Mouse (Mus musculus): ENCODE results near the gene Lrrc8d. TPM values are rescaled to one million over a fixed set of nuclear protein-coding genes. Genes with fewer than 3 reads are reported as not detected.

Lrrc8d gene
- polyA plus RNA-seq, 1 experiment from 2014 or later, result 20.5 TPM

DNA sequence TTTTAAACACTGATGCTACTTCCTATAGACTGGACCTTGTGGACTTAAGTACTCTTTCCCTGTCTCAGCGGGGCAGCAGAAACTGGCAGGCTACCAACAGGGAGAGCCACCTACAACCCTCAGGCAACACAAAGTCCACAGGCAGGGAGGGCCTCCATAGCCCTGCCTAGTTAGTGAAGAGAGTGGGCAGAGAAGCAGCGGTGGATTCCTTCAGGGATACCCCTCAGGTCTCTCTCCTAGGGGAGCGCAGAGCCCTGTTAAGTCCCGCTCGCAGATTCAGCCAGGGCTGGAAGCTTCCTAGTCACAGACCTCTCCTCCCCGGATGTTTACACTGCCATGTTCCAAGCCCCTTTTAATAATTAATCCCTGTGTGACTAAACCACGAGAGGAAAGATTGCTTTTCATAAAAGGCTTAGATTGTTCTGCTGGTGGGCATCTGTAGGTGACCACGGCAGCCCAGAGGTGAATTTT, 92.6 kb downstream of the Lrrc8d start:
- DNase-seq (ENCODE audit: low spot score) (peak; percentile 72), ATAC-seq (peak; percentile 77)
- peak overlapping the region; percentile 74 for H3K27ac ChIP-seq (ENCODE audit: low read length)
- peak overlapping the region; percentile 37 for H3K4me2 ChIP-seq (replicated peaks; ENCODE audit: low read depth, low read length)
- H3K27me3 ChIP-seq (replicated peaks; ENCODE audit: insufficient read depth, low read length), result no peaks in the 10 kb centered on the region
- H3K36me3 ChIP-seq (ENCODE audit: insufficient read depth, low read length), result no peaks in the 10 kb centered on the region
- H3K9me3 ChIP-seq (ENCODE audit: low read length), result no peaks in the 10 kb centered on the region
- no peak overlapping the region for H3K4me3 ChIP-seq (ENCODE audit: low read depth, low read length)
- no peak overlapping the region for H3K9ac ChIP-seq (replicated peaks; ENCODE audit: low read depth)
- 7% methylated on average over 8 of the region's 8 CpGs for WGBS
- H3K4me1 ChIP-seq (ENCODE audit: insufficient read depth, low read depth, low read length), result peaks cover 34% of the 10 kb centered on the region
- TF ChIP-seq CTCF (IDR thresholded peaks at IDR 0.05) (no peak), EP300 (IDR thresholded peaks at IDR 0.05) (peak; percentile 50; the same call in 1 of the 2 replicates)

DNA sequence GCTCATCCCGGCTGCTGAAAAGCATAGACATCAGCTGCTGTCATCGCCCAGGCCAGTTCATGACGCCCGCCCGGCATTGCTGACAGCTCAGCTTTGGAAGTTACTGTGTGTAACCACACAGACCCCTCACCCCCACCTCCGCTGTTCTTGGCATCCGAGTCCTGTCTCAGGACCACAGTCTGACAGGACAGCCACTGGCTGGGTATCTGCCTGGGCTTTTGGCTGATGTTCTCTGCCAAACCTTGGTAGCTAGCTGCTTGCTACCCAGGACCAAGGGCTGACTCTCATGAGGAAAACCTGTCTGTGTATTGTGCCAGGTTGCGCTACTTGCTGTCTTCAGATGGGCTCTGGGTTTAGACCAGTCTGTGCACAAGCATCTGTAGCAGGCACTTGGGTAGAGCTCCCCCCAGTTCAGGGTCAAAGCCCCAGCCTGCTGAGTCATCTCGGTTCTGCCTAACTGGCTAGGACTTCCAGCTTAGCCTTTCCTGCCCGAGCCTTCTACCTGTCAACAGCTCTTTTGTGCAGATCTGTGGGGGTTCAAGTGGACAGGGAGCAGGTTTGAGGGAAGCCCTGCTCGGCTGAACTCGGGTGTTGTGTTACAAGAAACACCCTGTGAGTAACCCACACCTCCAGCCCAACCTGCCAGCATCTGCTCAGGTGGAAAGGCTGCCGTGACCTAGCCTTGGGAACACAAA, 93.2 kb downstream of the Lrrc8d start:
- Histone ChIP-seq H3K27ac (ENCODE audit: low read length) (peak overlapping the region; percentile 74), H3K4me1 (ENCODE audit: insufficient read depth, low read depth, low read length) (peaks cover 31% of the 10 kb centered on the region), H3K4me3 (ENCODE audit: low read depth, low read length) (no peak overlapping the region), H3K27me3 (replicated peaks; ENCODE audit: insufficient read depth, low read length) (no peaks in the 10 kb centered on the region), H3K4me2 (replicated peaks; ENCODE audit: low read depth, low read length) (peak overlapping the region; percentile 37), H3K9me3 (ENCODE audit: low read length) (no peaks in the 10 kb centered on the region), H3K36me3 (ENCODE audit: insufficient read depth, low read length) (no peaks in the 10 kb centered on the region), H3K9ac (replicated peaks; ENCODE audit: low read depth) (no peak overlapping the region)
- no peak for TF ChIP-seq EP300 (IDR thresholded peaks at IDR 0.05)
- no peak for TF ChIP-seq CTCF (IDR thresholded peaks at IDR 0.05)
- ATAC-seq (peak; percentile 72), DNase-seq (ENCODE audit: low spot score) (peak; percentile 67)
- 23% methylated on average over 13 of the region's 13 CpGs for WGBS

- H3K4me2 ChIP-seq (replicated peaks; ENCODE audit: low read depth, low read length), result no peak overlapping the region
- no peak for DNase-seq (ENCODE audit: low spot score)
- no peak overlapping the region for H3K27ac ChIP-seq (ENCODE audit: low read length)
- TF ChIP-seq EP300 (IDR thresholded peaks at IDR 0.05) (no peak), CTCF (IDR thresholded peaks at IDR 0.05) (no peak)
- WGBS, result 71% methylated on average over 5 of the region's 5 CpGs
- H3K9me3 ChIP-seq (ENCODE audit: low read length), result no peaks in the 10 kb centered on the region
- no peaks in the 10 kb centered on the region for H3K27me3 ChIP-seq (replicated peaks; ENCODE audit: insufficient read depth, low read length)
- H3K4me3 ChIP-seq (ENCODE audit: low read depth, low read length), result no peak overlapping the region
- peaks cover 34% of the 10 kb centered on the region for H3K4me1 ChIP-seq (ENCODE audit: insufficient read depth, low read depth, low read length)
- H3K36me3 ChIP-seq (ENCODE audit: insufficient read depth, low read length), result no peaks in the 10 kb centered on the region
- no peak for ATAC-seq
- no peak overlapping the region for H3K9ac ChIP-seq (replicated peaks; ENCODE audit: low read depth)
Measured at GRCm38 (mm10) chr5:105793548-105793940, 93.8 kb downstream of the Lrrc8d start.

- TF ChIP-seq EP300 (IDR thresholded peaks at IDR 0.05) (peak; percentile 44), CTCF (IDR thresholded peaks at IDR 0.05) (no peak)
- WGBS, result 47% methylated on average over 4 of the region's 4 CpGs
- no peak overlapping the region for H3K4me3 ChIP-seq (ENCODE audit: low read depth, low read length)
- ATAC-seq (no peak; the same call in none of the 2 replicates), DNase-seq (ENCODE audit: low spot score) (no peak)
- H3K4me1 ChIP-seq (ENCODE audit: insufficient read depth, low read depth, low read length), result peaks cover 20% of the 10 kb centered on the region; the same call in 1 of the 2 replicates
- H3K9ac ChIP-seq (replicated peaks; ENCODE audit: low read depth), result no peak overlapping the region
- H3K27ac ChIP-seq (ENCODE audit: low read length), result peak overlapping the region; percentile 66; the same call in 1 of the 2 replicates
- no peaks in the 10 kb centered on the region for H3K9me3 ChIP-seq (ENCODE audit: low read length)
- H3K36me3 ChIP-seq (ENCODE audit: insufficient read depth, low read length), result no peaks in the 10 kb centered on the region
- no peak overlapping the region for H3K4me2 ChIP-seq (replicated peaks; ENCODE audit: low read depth, low read length)
- no peaks in the 10 kb centered on the region for H3K27me3 ChIP-seq (replicated peaks; ENCODE audit: insufficient read depth, low read length)
Measured at GRCm38 (mm10) chr5:105798421-105798820, 98.7 kb downstream of the Lrrc8d start.

GRCm38 (mm10) chr5:105799850-105800635, 100.3 kb downstream of the Lrrc8d start:
- peak; percentile 42 for DNase-seq (ENCODE audit: low spot score)
- ATAC-seq, result peak; percentile 42
- WGBS, result 26% methylated on average over 13 of the region's 13 CpGs

DNA sequence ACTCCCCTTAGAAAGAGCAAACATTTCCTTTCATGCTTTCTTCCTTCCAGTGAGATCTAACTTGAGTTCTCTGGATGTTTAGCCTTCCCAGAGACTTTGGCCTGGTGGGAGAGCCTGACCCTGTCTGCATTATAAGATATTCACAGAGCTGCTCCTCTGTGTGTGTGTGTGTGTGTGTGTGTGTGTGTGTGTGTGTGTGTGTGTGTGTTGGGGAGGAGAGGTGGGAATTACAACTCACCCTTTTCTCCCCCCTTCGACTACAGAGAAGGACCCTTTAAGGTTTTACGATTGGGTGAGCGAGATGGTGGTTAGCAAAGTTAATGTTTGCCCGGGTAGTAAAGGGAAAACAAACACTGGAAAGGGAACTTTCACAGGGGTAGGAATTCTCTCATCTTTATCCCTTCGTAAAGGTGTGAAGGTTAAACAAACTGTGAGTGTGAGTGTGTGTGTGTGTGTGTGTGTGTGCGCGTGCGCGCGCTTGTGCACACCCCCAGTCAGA, 101.3 kb downstream of the Lrrc8d start:
- Histone ChIP-seq H3K4me2 (replicated peaks; ENCODE audit: low read depth, low read length) (no peak overlapping the region), H3K4me1 (ENCODE audit: insufficient read depth, low read depth, low read length) (peaks cover 20% of the 10 kb centered on the region; the same call in 1 of the 2 replicates), H3K9ac (replicated peaks; ENCODE audit: low read depth) (no peak overlapping the region), H3K4me3 (ENCODE audit: low read depth, low read length) (no peak overlapping the region), H3K9me3 (ENCODE audit: low read length) (no peaks in the 10 kb centered on the region), H3K27ac (ENCODE audit: low read length) (peak overlapping the region; percentile 68), H3K36me3 (ENCODE audit: insufficient read depth, low read length) (no peaks in the 10 kb centered on the region), H3K27me3 (replicated peaks; ENCODE audit: insufficient read depth, low read length) (no peaks in the 10 kb centered on the region)
- DNase-seq (ENCODE audit: low spot score), result no peak
- 50% methylated on average over 10 of the region's 10 CpGs for WGBS
- ATAC-seq, result no peak
- TF ChIP-seq CTCF (IDR thresholded peaks at IDR 0.05) (no peak), EP300 (IDR thresholded peaks at IDR 0.05) (no peak)

More at GRCm38 (mm10) chr5:105799850-105800635, 100.3 kb downstream of the Lrrc8d start:
- TF ChIP-seq CTCF (IDR thresholded peaks at IDR 0.05) (no peak), EP300 (IDR thresholded peaks at IDR 0.05) (no peak)
- peaks cover 20% of the 10 kb centered on the region; the same call in 1 of the 2 replicates for H3K4me1 ChIP-seq (ENCODE audit: insufficient read depth, low read depth, low read length)
- no peaks in the 10 kb centered on the region for H3K9me3 ChIP-seq (ENCODE audit: low read length)
- peak overlapping the region; percentile 68 for H3K27ac ChIP-seq (ENCODE audit: low read length)
- H3K36me3 ChIP-seq (ENCODE audit: insufficient read depth, low read length), result no peaks in the 10 kb centered on the region
- H3K9ac ChIP-seq (replicated peaks; ENCODE audit: low read depth), result no peak overlapping the region
- no peaks in the 10 kb centered on the region for H3K27me3 ChIP-seq (replicated peaks; ENCODE audit: insufficient read depth, low read length)
- H3K4me2 ChIP-seq (replicated peaks; ENCODE audit: low read depth, low read length), result no peak overlapping the region
- H3K4me3 ChIP-seq (ENCODE audit: low read depth, low read length), result no peak overlapping the region
